Mouse (Mus musculus) monocyte, adult 5-6 weeks (primary cell): Measurements from ENCODE around the gene Prps1. TPM values are rescaled to one million over a fixed set of nuclear protein-coding genes. Genes with fewer than 3 reads are reported as not detected.

Source experiments
- ATAC-seq: fragments of 153-309, 156-312 bp; replicated peaks from 2 replicates; pipeline ENCODE4 v1.8.0; 2017; ENCODE audit warnings: mild to moderate bottlenecking; ENCODE audit not compliant: low TSS enrichment, insufficient number of reproducible peaks, severe bottlenecking, poor library complexity, low FRiP score
- total RNA-seq: library from RNA; stranded (forward); fragments of 200-1000, 200-491, 200-594 nt; gene quantifications from 3 replicates; pipeline ENCODE4 v1.2.3, GENCODE M21; 2017

The Prps1 gene
- total RNA-seq, 1 experiment from 2014 or later, result 40.5 TPM

DNA sequence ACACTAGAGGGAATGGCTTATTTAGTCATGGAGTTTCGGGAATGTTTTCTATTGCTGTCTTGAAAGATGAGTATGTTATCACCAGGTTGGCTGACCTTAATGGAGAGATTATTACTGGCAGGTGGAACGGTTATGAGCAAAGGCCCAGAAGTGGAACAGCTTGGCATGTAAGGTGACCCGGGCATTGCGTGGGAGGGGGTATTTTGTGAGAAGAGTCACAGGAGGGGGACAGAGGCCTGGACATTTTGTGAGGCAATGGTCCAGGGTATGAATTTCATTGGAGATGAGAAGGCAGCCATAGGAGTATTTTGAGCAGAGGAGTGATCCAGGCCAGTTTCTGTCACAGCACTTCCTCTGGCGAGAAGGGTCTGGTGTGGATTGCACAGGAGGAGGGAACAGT is 67.8 kb downstream of the Prps1 start:
- no peak for ATAC-seq

Other genes starting within 250 kb of the Prps1 start
- gene Frmpd3, start 114.3 kb upstream of the Prps1 start, total RNA-seq, result not detected in 3 replicates
- 306 to 448 TPM (median 317 TPM) in 3 replicates for gene Tsc22d3, start 144.0 kb downstream of the Prps1 start, total RNA-seq
- 0.19 to 0.29 TPM in 2 of 3 replicates, not detected in the other for gene Mid2, start 208.0 kb downstream of the Prps1 start, total RNA-seq